Mouse (Mus musculus) hindbrain, embryonic 14.5 days (tissue): ENCODE measurements around the gene Mgrn1. TPM values are rescaled to one million over a fixed set of nuclear protein-coding genes. Genes with fewer than 3 reads are reported as not detected.

Source experiments
- ATAC-seq: fragments of 200-750 bp; cut with Nextera tagmentation; 2 replicates; pipeline ENCODE4 v1.8.0; 2017; ENCODE audit warnings: moderate number of reproducible peaks, mild to moderate bottlenecking, moderate TSS enrichment, moderate library complexity; ENCODE audit not compliant: low FRiP score
- DNase-seq: peaks from one replicate; pipeline ENCODE4 v3.0.0-alpha.2; 2015; ENCODE audit warnings: low spot score
- H3K27ac ChIP-seq: fragments of 300-500 bp; sonication (generic); 2 replicates; pipeline ENCODE4 v1.5.1; 2014; ENCODE audit warnings: mild to moderate bottlenecking, moderate library complexity
- H3K27me3 ChIP-seq: fragments of 300-500 bp; sonication (generic); 2 replicates; pipeline ENCODE4 v1.6.1; 2014; ENCODE audit warnings: mild to moderate bottlenecking, low read length, mixed read lengths; ENCODE audit not compliant: control insufficient read depth, insufficient read depth
- H3K36me3 ChIP-seq: fragments of 300-500 bp; sonication (generic); replicated peaks from 2 replicates; pipeline ENCODE4 v1.6.1; 2014; ENCODE audit not compliant: control insufficient read depth, insufficient read depth
- H3K4me1 ChIP-seq: fragments of 300-500 bp; sonication (generic); replicated peaks from 2 replicates; pipeline ENCODE4 v1.6.1; 2014; ENCODE audit warnings: antibody characterized with exemption, low read length, mixed read lengths; ENCODE audit not compliant: control insufficient read depth, insufficient read depth
- H3K4me2 ChIP-seq: fragments of 300-500 bp; sonication (generic); replicated peaks from 2 replicates; pipeline ENCODE4 v1.6.1; 2014; ENCODE audit warnings: mild to moderate bottlenecking, moderate library complexity
- H3K4me3 ChIP-seq: fragments of 300-500 bp; sonication (generic); replicated peaks from 2 replicates; pipeline ENCODE4 v1.5.1; 2014; ENCODE audit warnings: mild to moderate bottlenecking, low read length
- H3K9ac ChIP-seq: fragments of 300-500 bp; sonication (generic); 2 replicates; pipeline ENCODE4 v1.6.1; 2014
- H3K9me3 ChIP-seq: fragments of 300-500 bp; sonication (generic); 2 replicates; pipeline ENCODE4 v1.6.1; 2016; ENCODE audit warnings: low read length; ENCODE audit not compliant: control insufficient read depth
- WGBS: fragments of 180-500 bp; shearing (Covaris S2); extraction: QIAGEN DNeasy Blood & Tissue Kit; methylation state at CpG from one replicate; pipeline ENCODE4 v1.1.7; 2014; 5-methylcytosine and 5-hydroxymethylcytosine counted together
- polyA plus RNA-seq: library from polyadenylated mRNA; unstranded; fragments of >200 nt; fragmentation: Nextera tagmentation; extraction: Ambion mirVana; gene quantifications from 2 replicates; pipeline ENCODE4 v1.2.1, GENCODE M21; 2014

Gene Mgrn1
- polyA plus RNA-seq, 1 experiment from 2014 or later: 119 TPM

- no peaks in the 10 kb centered on the region for H3K9me3 ChIP-seq
These were observed 56.8 kb downstream of the Mgrn1 start for GRCm38 (mm10) chr16:4942868-4943267.

GRCm38 (mm10) chr16:4943431-4943830 lies 57.4 kb downstream of the Mgrn1 start:
- Histone ChIP-seq H3K4me2 (no peak overlapping the region), H3K9me3 (no peaks in the 10 kb centered on the region), H3K36me3 (peaks cover 83% of the 10 kb centered on the region), H3K9ac (no peak overlapping the region), H3K4me3 (no peak overlapping the region), H3K27me3 (no peaks in the 10 kb centered on the region), H3K4me1 (peaks cover 14% of the 10 kb centered on the region), H3K27ac (no peak overlapping the region)
- DNase-seq (no peak), ATAC-seq (no peak)
- 92% methylated on average over 3 of the region's 3 CpGs for WGBS

More at GRCm38 (mm10) chr16:4942868-4943267, 56.8 kb downstream of the Mgrn1 start:
- Histone ChIP-seq H3K4me2 (no peak overlapping the region), H3K9ac (no peak overlapping the region), H3K27me3 (no peaks in the 10 kb centered on the region), H3K36me3 (peaks cover 82% of the 10 kb centered on the region), H3K27ac (no peak overlapping the region), H3K4me1 (peaks cover 16% of the 10 kb centered on the region), H3K4me3 (no peak overlapping the region)
- 95% methylated on average over 8 of the region's 8 CpGs for WGBS
- no peak for ATAC-seq
- no peak for DNase-seq

- Histone ChIP-seq H3K9ac (no peak overlapping the region), H3K9me3 (no peaks in the 10 kb centered on the region), H3K4me2 (no peak overlapping the region), H3K4me1 (0 out of 2 replicates have a peak, but pooled peaks cover 2% of the 10 kb centered on the region), H3K36me3 (peaks cover 92% of the 10 kb centered on the region), H3K4me3 (no peak overlapping the region), H3K27ac (no peak overlapping the region), H3K27me3 (no peaks in the 10 kb centered on the region)
- 88% methylated on average over 4 of the region's 4 CpGs for WGBS
- ATAC-seq (no peak), DNase-seq (no peak)
These were observed 59.4 kb downstream of the Mgrn1 start for GRCm38 (mm10) chr16:4945415-4945814.

- Histone ChIP-seq H3K9ac (no peak overlapping the region), H3K4me3 (no peak overlapping the region), H3K4me1 (no peaks in the 10 kb centered on the region), H3K9me3 (no peaks in the 10 kb centered on the region), H3K27ac (no peak overlapping the region), H3K27me3 (no peaks in the 10 kb centered on the region), H3K36me3 (peaks cover 92% of the 10 kb centered on the region), H3K4me2 (no peak overlapping the region)
- DNase-seq: no peak
- 87% methylated on average over 3 of the region's 3 CpGs for WGBS
- no peak for ATAC-seq
These were observed 60.1 kb downstream of the Mgrn1 start for GRCm38 (mm10) chr16:4946155-4946554.

- H3K4me1 ChIP-seq: no peaks in the 10 kb centered on the region
- ATAC-seq (no peak), DNase-seq (no peak)
- no peak overlapping the region for H3K9ac ChIP-seq
- H3K9me3 ChIP-seq: no peaks in the 10 kb centered on the region
- no peak overlapping the region for H3K27ac ChIP-seq
- no peak overlapping the region for H3K4me2 ChIP-seq
- no peak overlapping the region for H3K4me3 ChIP-seq
- WGBS: 81% methylated on average over 4 of the region's 4 CpGs
- peaks cover 92% of the 10 kb centered on the region for H3K36me3 ChIP-seq
- H3K27me3 ChIP-seq: no peaks in the 10 kb centered on the region
These were observed 61.3 kb downstream of the Mgrn1 start for GRCm38 (mm10) chr16:4947378-4947777.

- Histone ChIP-seq H3K9me3 (no peaks in the 10 kb centered on the region), H3K27me3 (no peaks in the 10 kb centered on the region), H3K9ac (no peak overlapping the region), H3K27ac (no peak overlapping the region), H3K4me2 (no peak overlapping the region), H3K4me1 (no peaks in the 10 kb centered on the region), H3K36me3 (peaks cover 75% of the 10 kb centered on the region), H3K4me3 (no peak overlapping the region)
- no peak for DNase-seq
- no peak for ATAC-seq
- WGBS: 92% methylated on average over 3 of the region's 3 CpGs
These were observed 70.6 kb downstream of the Mgrn1 start for GRCm38 (mm10) chr16:4956609-4957008.

- no peak overlapping the region for H3K4me3 ChIP-seq
- H3K9ac ChIP-seq: no peak overlapping the region
- H3K27ac ChIP-seq: no peak overlapping the region
- WGBS: 97% methylated on average over 3 of the region's 3 CpGs
- H3K4me1 ChIP-seq: no peaks in the 10 kb centered on the region
- no peak for ATAC-seq
- DNase-seq: no peak
- H3K4me2 ChIP-seq: no peak overlapping the region
- no peaks in the 10 kb centered on the region for H3K9me3 ChIP-seq
- no peaks in the 10 kb centered on the region for H3K27me3 ChIP-seq
- peaks cover 67% of the 10 kb centered on the region for H3K36me3 ChIP-seq
These were observed 71.4 kb downstream of the Mgrn1 start for GRCm38 (mm10) chr16:4957446-4957845.

GRCm38 (mm10) chr16:4960260-4960659 lies 74.2 kb downstream of the Mgrn1 start:
- 86% methylated on average over 8 of the region's 8 CpGs for WGBS
- ATAC-seq: no peak

GRCm38 (mm10) chr16:4963346-4963745 lies 77.3 kb downstream of the Mgrn1 start:
- DNase-seq (no peak), ATAC-seq (no peak)
- peak overlapping the region; percentile 90 for H3K9ac ChIP-seq
- WGBS: 43% methylated on average over 9 of the region's 9 CpGs
- H3K4me2 ChIP-seq: peak overlapping the region; percentile 74
- peak overlapping the region; percentile 78; the same call in 1 of the 2 replicates for H3K27ac ChIP-seq
- H3K36me3 ChIP-seq: peaks cover 11% of the 10 kb centered on the region; the same call in 1 of the 2 replicates
- H3K27me3 ChIP-seq: no peaks in the 10 kb centered on the region
- H3K9me3 ChIP-seq: no peaks in the 10 kb centered on the region
- H3K4me3 ChIP-seq: peak overlapping the region; percentile 95
- peaks cover 17% of the 10 kb centered on the region for H3K4me1 ChIP-seq

More at GRCm38 (mm10) chr16:4960260-4960659, 74.2 kb downstream of the Mgrn1 start:
- no peak for DNase-seq
- peaks cover 14% of the 10 kb centered on the region for H3K4me1 ChIP-seq
- H3K4me2 ChIP-seq: no peak overlapping the region
- no peaks in the 10 kb centered on the region for H3K27me3 ChIP-seq
- H3K9me3 ChIP-seq: no peaks in the 10 kb centered on the region
- H3K36me3 ChIP-seq: peaks cover 39% of the 10 kb centered on the region
- no peak overlapping the region for H3K9ac ChIP-seq
- H3K4me3 ChIP-seq: no peak overlapping the region
- H3K27ac ChIP-seq: no peak overlapping the region
